Mouse (Mus musculus): ENCODE data around the gene Amt. TPM values are rescaled to one million over a fixed set of nuclear protein-coding genes. Genes with fewer than 3 reads are reported as not detected.

Amt gene
- 11.9 and 13.3 TPM in 2 replicates for polyA plus RNA-seq (2015; fragmentation: Nextera tagmentation; extraction: Ambion mirVana)

- Histone ChIP-seq H3K4me1 (replicated peaks) (peaks cover 19% of the 10 kb centered on the region; the same call in 1 of the 2 replicates), H3K4me3 (replicated peaks) (peak within 1 kb of the TSS; percentile 20), H3K9ac (no peak within 1 kb of the TSS), H3K36me3 (replicated peaks) (peaks cover 10% of the 10 kb centered on the region; the same call in 1 of the 2 replicates), H3K9me3 (replicated peaks) (no peaks in the 10 kb centered on the region), H3K27ac (replicated peaks) (peak within 1 kb of the TSS; percentile 74), H3K27me3 (no peaks in the 10 kb centered on the region; the same call in 1 of the 2 replicates), H3K4me2 (peak within 1 kb of the TSS; percentile 36)
- peak; percentile 75 for ATAC-seq (ENCODE audit: insufficient read depth)
- 47% methylated on average over 18 of the region's 18 CpGs for WGBS (ENCODE audit: insufficient replicate concordance)
Measured at GRCm38 (mm10) chr9:108296453-108297355, at the start of gene Amt. TSS of gene Amt (plus strand) at chr9:108296853.

- Histone ChIP-seq H3K4me3 (replicated peaks) (no peak overlapping the region), H3K4me1 (replicated peaks) (no peaks in the 10 kb centered on the region), H3K9me3 (replicated peaks) (no peaks in the 10 kb centered on the region), H3K36me3 (replicated peaks) (peaks cover 9% of the 10 kb centered on the region; the same call in 1 of the 2 replicates), H3K27ac (replicated peaks) (no peak overlapping the region), H3K4me2 (no peak overlapping the region), H3K9ac (no peak overlapping the region), H3K27me3 (no peaks in the 10 kb centered on the region)
- no peak for ATAC-seq (ENCODE audit: insufficient read depth)
- 59% methylated on average over 5 of the region's 5 CpGs for WGBS (ENCODE audit: insufficient replicate concordance)
Measured at GRCm38 (mm10) chr9:108248957-108249356, 47.7 kb upstream of the Amt start.

- Histone ChIP-seq H3K4me3 (replicated peaks) (no peak overlapping the region), H3K9me3 (replicated peaks) (no peaks in the 10 kb centered on the region), H3K9ac (no peak overlapping the region), H3K4me1 (replicated peaks) (no peaks in the 10 kb centered on the region), H3K27ac (replicated peaks) (no peak overlapping the region), H3K4me2 (no peak overlapping the region), H3K27me3 (no peaks in the 10 kb centered on the region), H3K36me3 (replicated peaks) (peaks cover 9% of the 10 kb centered on the region; the same call in 1 of the 2 replicates)
- ATAC-seq (ENCODE audit: insufficient read depth), result no peak
- WGBS (ENCODE audit: insufficient replicate concordance), result 78% methylated on average over 6 of the region's 6 CpGs
Measured at GRCm38 (mm10) chr9:108251877-108252276, 44.8 kb upstream of the Amt start.

- Histone ChIP-seq H3K36me3 (replicated peaks) (peaks cover 9% of the 10 kb centered on the region; the same call in 1 of the 2 replicates), H3K9ac (no peak overlapping the region), H3K9me3 (replicated peaks) (no peaks in the 10 kb centered on the region), H3K27me3 (no peaks in the 10 kb centered on the region), H3K4me3 (replicated peaks) (no peak overlapping the region), H3K27ac (replicated peaks) (no peak overlapping the region), H3K4me1 (replicated peaks) (no peaks in the 10 kb centered on the region), H3K4me2 (no peak overlapping the region)
- 64% methylated on average over 7 of the region's 7 CpGs for WGBS (ENCODE audit: insufficient replicate concordance)
- no peak for ATAC-seq (ENCODE audit: insufficient read depth)
Measured at GRCm38 (mm10) chr9:108252766-108253165, 43.9 kb upstream of the Amt start.

- H3K4me3 ChIP-seq (replicated peaks), result no peak overlapping the region
- H3K27me3 ChIP-seq, result 0 out of 2 replicates have a peak, but pooled peaks cover 6% of the 10 kb centered on the region
- ATAC-seq (ENCODE audit: insufficient read depth), result no peak
- H3K9me3 ChIP-seq (replicated peaks), result no peaks in the 10 kb centered on the region
- 55% methylated on average over 4 of the region's 4 CpGs for WGBS (ENCODE audit: insufficient replicate concordance)
- no peak overlapping the region for H3K27ac ChIP-seq (replicated peaks)
- no peak overlapping the region for H3K9ac ChIP-seq
- peaks cover 40% of the 10 kb centered on the region for H3K4me1 ChIP-seq (replicated peaks)
- H3K36me3 ChIP-seq (replicated peaks), result no peaks in the 10 kb centered on the region
- no peak overlapping the region for H3K4me2 ChIP-seq
Measured at GRCm38 (mm10) chr9:108260526-108260925, 36.1 kb upstream of the Amt start.

GRCm38 (mm10) chr9:108261865-108262264 lies 34.8 kb upstream of the Amt start:
- peaks cover 6% of the 10 kb centered on the region; the same call in 1 of the 2 replicates for H3K27me3 ChIP-seq
- peak overlapping the region; percentile 98 for H3K4me2 ChIP-seq
- no peaks in the 10 kb centered on the region for H3K9me3 ChIP-seq (replicated peaks)
- ATAC-seq (ENCODE audit: insufficient read depth), result no peak
- H3K4me3 ChIP-seq (replicated peaks), result peak overlapping the region; percentile 78
- H3K27ac ChIP-seq (replicated peaks), result no peak overlapping the region
- no peak overlapping the region for H3K9ac ChIP-seq
- WGBS (ENCODE audit: insufficient replicate concordance), result 64% methylated on average over 7 of the region's 7 CpGs
- no peaks in the 10 kb centered on the region for H3K36me3 ChIP-seq (replicated peaks)
- peaks cover 40% of the 10 kb centered on the region for H3K4me1 ChIP-seq (replicated peaks)

- WGBS (ENCODE audit: insufficient replicate concordance), result 54% methylated on average over 11 of the region's 11 CpGs
- peaks cover 6% of the 10 kb centered on the region; the same call in 1 of the 2 replicates for H3K27me3 ChIP-seq
- H3K4me2 ChIP-seq, result peak overlapping the region; percentile 98
- no peaks in the 10 kb centered on the region for H3K9me3 ChIP-seq (replicated peaks)
- H3K4me3 ChIP-seq (replicated peaks), result peak overlapping the region; percentile 78
- H3K9ac ChIP-seq, result peak overlapping the region; percentile 87
- H3K4me1 ChIP-seq (replicated peaks), result peaks cover 40% of the 10 kb centered on the region
- no peaks in the 10 kb centered on the region for H3K36me3 ChIP-seq (replicated peaks)
- ATAC-seq (ENCODE audit: insufficient read depth), result no peak
- H3K27ac ChIP-seq (replicated peaks), result no peak overlapping the region; the same call in 1 of the 2 replicates
Measured at GRCm38 (mm10) chr9:108262494-108263049, 34.1 kb upstream of the Amt start.

GRCm38 (mm10) chr9:108263131-108263681 lies 33.4 kb upstream of the Amt start:
- H3K36me3 ChIP-seq (replicated peaks), result no peaks in the 10 kb centered on the region
- peak overlapping the region; percentile 78 for H3K4me3 ChIP-seq (replicated peaks)
- peak; percentile 73 for ATAC-seq (ENCODE audit: insufficient read depth)
- WGBS (ENCODE audit: insufficient replicate concordance), result under 1% methylated on average over 62 of the region's 62 CpGs
- no peaks in the 10 kb centered on the region for H3K9me3 ChIP-seq (replicated peaks)
- peak overlapping the region; percentile 87 for H3K9ac ChIP-seq
- H3K4me2 ChIP-seq, result peak overlapping the region; percentile 98
- H3K4me1 ChIP-seq (replicated peaks), result peaks cover 40% of the 10 kb centered on the region
- H3K27me3 ChIP-seq, result peaks cover 6% of the 10 kb centered on the region; the same call in 1 of the 2 replicates
- peak overlapping the region; percentile 88 for H3K27ac ChIP-seq (replicated peaks)

- peak within 1 kb of the TSS; percentile 87 for H3K9ac ChIP-seq
- H3K4me2 ChIP-seq, result peak within 1 kb of the TSS; percentile 98
- H3K36me3 ChIP-seq (replicated peaks), result no peaks in the 10 kb centered on the region
- peak within 1 kb of the TSS; percentile 88 for H3K27ac ChIP-seq (replicated peaks)
- H3K27me3 ChIP-seq, result peaks cover 6% of the 10 kb centered on the region; the same call in 1 of the 2 replicates
- peak within 1 kb of the TSS; percentile 78 for H3K4me3 ChIP-seq (replicated peaks)
- WGBS (ENCODE audit: insufficient replicate concordance), result under 1% methylated on average over 70 of the region's 71 CpGs
- peak; percentile 94 for ATAC-seq (ENCODE audit: insufficient read depth)
- H3K4me1 ChIP-seq (replicated peaks), result peaks cover 40% of the 10 kb centered on the region
- H3K9me3 ChIP-seq (replicated peaks), result no peaks in the 10 kb centered on the region
Measured at GRCm38 (mm10) chr9:108263690-108264190, 32.9 kb upstream of the Amt start, which contains the start of gene Dag1. TSS of gene Dag1 (minus strand) at chr9:108263958.

GRCm38 (mm10) chr9:108264191-108264921 lies 32.3 kb upstream of the Amt start:
- no peaks in the 10 kb centered on the region for H3K36me3 ChIP-seq (replicated peaks)
- H3K9me3 ChIP-seq (replicated peaks), result no peaks in the 10 kb centered on the region
- 0 out of 2 replicates have a peak overlapping the region, but pooled peaks have one; percentile 7 for H3K9ac ChIP-seq
- WGBS (ENCODE audit: insufficient replicate concordance), result 13% methylated on average over 10 of the region's 10 CpGs
- peaks cover 6% of the 10 kb centered on the region; the same call in 1 of the 2 replicates for H3K27me3 ChIP-seq
- peak overlapping the region; percentile 98 for H3K4me2 ChIP-seq
- peak; percentile 4; the same call in 1 of the 2 replicates for ATAC-seq (ENCODE audit: insufficient read depth)
- peak overlapping the region; percentile 88 for H3K27ac ChIP-seq (replicated peaks)
- peaks cover 40% of the 10 kb centered on the region for H3K4me1 ChIP-seq (replicated peaks)
- H3K4me3 ChIP-seq (replicated peaks), result peak overlapping the region; percentile 78

All from liver, embryonic 15.5 days (tissue).